Mouse (Mus musculus): ENCODE measurements around the gene Ccdc3.
A peak's percentile ranks its signal among the peaks of the same experiment; 100 is the strongest.

Ccdc3 gene

DNA sequence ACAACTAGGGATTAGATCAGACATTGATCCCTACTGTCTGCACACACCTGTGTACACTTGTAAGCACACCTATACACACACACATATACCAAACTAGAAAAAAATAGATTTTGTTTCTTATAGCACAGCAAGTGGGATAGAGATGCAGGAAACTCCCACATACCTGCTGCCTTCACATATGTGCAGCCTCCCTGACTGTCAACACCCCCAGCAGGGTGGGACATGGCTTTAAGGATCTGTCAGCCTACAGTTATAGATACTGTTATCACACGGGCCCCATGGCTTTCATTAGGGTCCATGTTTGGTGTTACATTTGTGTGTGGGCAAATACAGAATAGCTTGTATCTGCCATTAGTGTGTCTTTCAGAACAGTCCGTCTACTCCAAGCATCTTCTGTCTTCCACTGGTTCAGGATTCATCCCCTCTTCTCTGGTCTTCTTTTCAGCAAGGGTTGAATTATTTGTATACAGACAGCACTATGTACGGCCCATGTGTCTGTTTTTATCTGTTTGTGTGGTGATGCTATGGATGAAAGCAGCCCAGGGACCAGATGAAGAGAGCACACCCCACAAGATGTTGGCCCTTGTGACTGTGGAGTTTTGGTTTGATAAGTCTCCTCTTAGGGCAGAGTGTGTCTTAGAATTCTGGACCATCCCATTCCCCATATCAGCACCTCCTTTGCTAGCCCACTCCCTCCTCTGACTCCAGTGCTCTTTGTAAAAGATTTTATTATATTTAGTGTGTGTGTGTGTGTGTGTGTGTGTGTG, 24.5 kb downstream of the Ccdc3 start:
- DNase-seq = no peak

DNA sequence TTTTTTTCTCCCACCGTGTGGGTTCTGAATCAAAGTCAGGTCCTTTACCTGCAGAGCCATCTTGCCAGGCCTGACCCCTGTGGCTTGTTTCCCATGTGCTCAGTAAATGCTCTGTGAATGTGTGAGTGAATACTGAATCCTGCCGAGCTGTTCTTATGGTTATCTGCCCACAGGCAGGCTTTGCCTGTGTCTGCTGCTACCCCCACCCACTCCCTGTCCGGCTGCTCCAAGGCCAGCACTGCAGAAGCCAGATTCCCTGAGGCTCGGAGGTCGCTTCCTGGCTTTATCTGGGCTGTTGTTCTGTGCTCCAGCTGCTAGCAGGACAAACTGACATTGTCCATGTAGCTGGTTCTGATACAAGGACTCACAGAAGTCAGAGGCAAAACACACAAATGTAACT, 25.2 kb downstream of the Ccdc3 start:
- no peak for DNase-seq

DNA sequence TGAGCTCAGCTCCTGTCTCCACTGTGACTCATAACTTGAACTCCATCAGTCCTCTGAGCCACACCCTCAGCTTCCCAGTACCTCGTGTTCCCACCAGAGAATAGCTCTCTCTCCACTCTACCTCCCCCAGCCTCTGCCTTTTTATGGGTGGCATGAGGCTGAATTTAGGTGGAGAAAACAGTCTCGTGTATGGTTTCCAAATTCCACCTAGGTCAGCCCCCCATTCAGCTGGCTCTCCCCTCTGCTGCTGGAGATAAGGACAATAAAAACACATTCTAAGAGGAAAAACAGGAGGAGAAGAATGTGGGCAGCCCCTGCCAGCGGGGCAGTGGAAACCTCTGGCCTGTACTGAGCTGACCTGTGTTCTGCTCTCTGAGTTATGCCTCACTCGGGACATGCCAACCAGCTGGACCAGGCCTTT, 28.4 kb downstream of the Ccdc3 start:
- DNase-seq = no peak

DNA sequence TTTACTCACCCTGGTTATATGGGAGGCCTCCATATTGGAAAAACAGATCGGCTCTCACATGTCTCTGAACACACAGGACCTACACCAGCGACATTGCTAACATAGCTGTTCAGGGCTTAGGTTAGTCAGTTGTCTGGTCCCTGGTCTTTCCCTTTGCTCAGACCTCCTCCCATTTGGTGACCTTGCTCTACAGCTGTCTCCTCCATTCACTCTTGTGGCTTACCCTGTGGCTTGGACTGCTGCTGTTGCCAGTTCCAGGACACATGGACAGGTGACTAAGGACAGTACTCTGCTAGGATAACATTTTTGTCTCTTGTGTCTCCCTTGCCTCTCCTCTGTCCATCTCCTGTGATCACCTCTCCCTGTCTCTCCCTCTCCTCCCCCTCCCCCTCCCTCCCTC, 29.2 kb downstream of the Ccdc3 start:
- no peak for DNase-seq

- no peak for DNase-seq
Observed at GRCm38 (mm10) chr2:5170815-5171214, 33.2 kb downstream of the Ccdc3 start.

- no peak for DNase-seq
Observed at GRCm38 (mm10) chr2:5171301-5172000, 33.9 kb downstream of the Ccdc3 start.

- DNase-seq = no peak
Observed at GRCm38 (mm10) chr2:5172773-5173172, 35.2 kb downstream of the Ccdc3 start.

DNA sequence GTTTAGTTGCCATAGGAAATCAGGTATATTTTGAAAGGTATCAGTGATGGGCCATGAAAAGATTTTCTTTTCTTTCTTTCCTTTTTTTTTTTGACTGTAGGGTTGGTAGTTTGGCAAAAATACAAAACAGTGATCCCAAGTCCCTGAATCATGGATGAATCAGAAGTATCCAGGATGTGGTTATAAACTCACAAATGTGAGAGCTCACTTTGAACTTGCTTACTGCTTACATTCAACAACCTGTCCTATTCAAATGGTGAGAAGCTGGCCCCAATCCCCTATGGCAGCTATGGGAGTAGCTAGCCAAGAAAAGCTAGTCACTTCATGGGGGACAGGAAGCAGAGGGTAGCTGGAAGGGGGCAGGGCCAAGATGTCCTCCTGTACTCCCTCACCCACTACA, 37.1 kb downstream of the Ccdc3 start:
- no peak for DNase-seq

GRCm38 (mm10) chr2:5181462-5182443, 44.2 kb downstream of the Ccdc3 start:
- no peak for DNase-seq

GRCm38 (mm10) chr2:5184166-5184565, 46.6 kb downstream of the Ccdc3 start:
- DNase-seq = no peak

DNA sequence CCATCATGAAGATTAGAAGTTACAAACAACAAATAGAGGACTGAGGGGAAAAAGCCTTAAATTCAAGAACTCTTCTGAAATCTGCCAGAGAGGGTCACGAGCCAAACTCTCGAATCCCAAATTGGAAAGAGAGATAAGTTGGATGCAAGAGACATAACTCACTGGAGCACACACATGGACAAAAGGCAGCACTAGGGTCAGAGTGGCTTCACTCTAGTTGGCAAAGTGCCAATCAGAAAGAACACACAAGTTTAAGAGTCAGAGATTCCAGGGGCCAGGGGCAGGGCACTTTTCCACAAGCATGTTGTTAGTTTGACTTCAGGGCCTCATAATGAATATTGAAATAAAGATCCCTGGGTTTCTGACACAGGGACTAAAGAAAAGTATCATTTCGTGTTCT, 48.1 kb downstream of the Ccdc3 start:
- no peak for DNase-seq

DNA sequence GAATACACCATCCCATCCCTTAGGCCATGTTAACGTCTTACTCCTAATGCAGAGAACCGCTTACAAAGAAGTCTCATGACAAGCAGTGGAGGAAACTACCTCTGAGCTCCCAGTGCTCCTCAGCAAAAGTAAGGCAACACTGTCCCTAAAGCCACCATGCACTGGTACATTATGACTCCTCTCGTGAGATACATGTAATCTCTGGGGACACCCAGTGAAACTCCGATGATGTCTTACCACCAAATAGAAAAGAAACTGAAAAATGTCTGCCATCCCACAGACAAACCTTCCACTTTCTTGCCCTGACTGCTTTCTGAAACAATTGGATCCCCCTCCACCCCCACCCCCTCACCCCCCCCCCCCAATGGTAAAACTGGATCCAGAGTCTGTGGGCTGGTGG, 54.6 kb downstream of the Ccdc3 start:
- no peak for DNase-seq

DNA sequence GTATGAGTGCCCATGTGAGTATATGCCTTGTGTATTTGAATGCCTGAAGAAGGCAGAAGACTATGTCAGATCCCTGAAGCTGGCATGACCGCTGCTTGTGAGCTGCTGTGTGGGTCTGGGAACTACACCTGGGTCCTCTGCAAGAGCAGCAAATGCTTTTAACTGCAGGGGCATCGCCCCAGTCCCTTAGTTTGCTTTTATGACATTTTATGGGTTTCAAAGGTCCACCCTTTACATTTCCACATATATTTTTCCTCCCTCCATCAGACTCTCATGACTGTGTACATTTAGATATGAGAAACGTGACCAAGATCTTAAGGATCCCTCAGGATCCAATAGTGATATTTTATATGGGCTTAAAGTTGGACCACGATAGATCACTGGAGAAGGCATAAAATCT, 55.5 kb downstream of the Ccdc3 start:
- no peak for DNase-seq

DNA sequence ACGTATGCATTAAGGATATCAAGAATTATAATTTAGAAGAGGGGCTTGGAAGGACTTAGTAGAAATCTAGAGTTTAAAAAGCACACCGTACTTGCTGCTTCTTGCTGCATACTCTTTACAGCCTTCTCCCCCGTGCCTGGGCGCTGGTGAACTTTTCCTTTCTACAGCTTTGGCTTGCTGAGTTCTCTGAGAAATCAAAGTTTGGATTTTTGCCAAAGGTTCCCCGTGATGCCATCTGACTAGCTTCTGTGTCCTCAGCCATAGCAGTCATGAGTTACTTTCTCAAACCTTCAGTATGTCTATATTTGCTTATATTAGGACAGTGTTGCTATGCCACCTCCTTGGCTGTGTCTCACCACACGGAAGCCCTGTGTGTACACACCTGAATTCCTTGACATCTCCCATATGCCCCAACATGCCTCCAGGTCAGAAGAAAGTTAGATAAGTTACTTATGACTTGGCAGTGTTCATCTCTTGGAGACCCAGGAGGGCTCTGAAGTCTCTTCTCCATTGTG, 57.2 kb downstream of the Ccdc3 start:
- peak; percentile 12 for DNase-seq

- no peak for DNase-seq
Observed at GRCm38 (mm10) chr2:5197486-5197885, 59.9 kb downstream of the Ccdc3 start.

DNA sequence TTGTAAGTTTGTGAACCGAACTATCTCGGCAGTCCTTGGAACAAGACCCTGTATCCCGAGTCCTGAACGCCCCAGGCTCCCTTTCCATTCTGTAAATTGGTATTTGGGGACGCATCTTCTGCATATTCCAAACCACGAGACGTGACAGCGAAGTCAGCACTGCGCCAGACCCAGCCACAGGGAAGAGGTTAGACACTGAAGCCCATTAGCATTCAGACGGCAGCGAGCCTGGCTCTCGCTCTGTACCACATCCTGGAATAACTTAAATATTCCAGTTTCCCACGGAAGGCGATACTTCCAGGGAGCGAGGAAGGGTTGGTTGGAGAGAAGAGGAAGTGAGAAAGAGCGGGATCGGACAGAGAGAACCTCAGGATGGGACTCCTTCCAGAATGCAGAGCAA, 61.7 kb downstream of the Ccdc3 start:
- no peak for DNase-seq

- DNase-seq = peak; percentile 25
Observed at GRCm38 (mm10) chr2:5200817-5201364, 63.3 kb downstream of the Ccdc3 start.

- DNase-seq = no peak
Observed at GRCm38 (mm10) chr2:5203146-5203545, 65.6 kb downstream of the Ccdc3 start.

- DNase-seq = no peak
Observed at GRCm38 (mm10) chr2:5204941-5205340, 67.4 kb downstream of the Ccdc3 start.

DNA sequence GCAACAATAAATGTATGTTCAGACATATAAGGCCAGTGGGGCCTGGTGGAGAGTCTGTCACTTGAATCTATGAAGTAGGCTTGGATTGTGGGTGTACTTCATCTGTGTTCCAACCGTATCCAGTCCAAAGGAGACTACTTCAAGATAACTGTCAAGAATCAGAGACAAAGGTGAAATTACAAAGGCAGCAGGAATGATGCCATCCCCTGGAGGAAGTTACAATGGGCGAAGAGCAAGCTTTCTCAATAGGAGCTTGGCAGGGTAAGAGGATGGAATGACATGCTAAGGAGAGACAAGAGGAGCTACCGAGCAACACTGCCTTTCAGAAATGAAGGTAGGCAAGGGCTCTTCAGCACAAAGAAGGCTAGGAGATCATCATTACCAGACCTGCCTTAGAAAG, 69.1 kb downstream of the Ccdc3 start:
- DNase-seq = no peak

- no peak for DNase-seq
Observed at GRCm38 (mm10) chr2:5214581-5214980, 77.0 kb downstream of the Ccdc3 start.

DNA sequence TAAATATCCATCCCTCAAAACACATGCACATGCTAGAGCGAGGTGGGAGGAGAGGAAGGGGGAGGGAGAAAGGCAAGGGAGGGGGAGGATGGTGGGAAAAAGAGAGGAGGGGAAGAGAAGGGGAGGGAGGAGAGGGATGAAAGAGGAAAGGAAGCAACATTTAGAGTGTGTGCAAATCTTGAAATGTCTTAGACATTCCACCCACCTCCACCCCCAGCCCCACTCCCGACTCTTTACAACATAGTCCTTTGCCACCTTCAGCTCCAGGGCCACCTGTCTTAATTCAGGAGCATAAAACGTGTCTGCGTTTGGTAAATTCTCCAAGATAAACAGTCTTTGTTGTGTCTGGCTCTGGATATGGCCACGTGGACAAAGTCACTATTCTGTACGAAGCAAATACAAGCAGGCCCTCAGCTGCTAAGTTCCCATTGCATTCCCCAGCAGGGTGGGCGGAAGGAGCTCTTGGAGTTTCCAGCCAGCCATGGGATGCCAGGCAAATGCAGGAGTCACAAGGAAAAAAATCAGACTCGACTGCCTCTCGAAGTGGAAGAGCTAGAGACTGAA, 77.8 kb downstream of the Ccdc3 start:
- no peak for DNase-seq

Measured in kidney, postnatal 14 days (tissue).